Mouse (Mus musculus): ENCODE measurements around the gene B4galnt3. TPM values are rescaled to one million over a fixed set of nuclear protein-coding genes. Genes with fewer than 3 reads are reported as not detected.

B4galnt3 gene
- polyA plus RNA-seq, 1 experiment, result 15.8 TPM

DNA sequence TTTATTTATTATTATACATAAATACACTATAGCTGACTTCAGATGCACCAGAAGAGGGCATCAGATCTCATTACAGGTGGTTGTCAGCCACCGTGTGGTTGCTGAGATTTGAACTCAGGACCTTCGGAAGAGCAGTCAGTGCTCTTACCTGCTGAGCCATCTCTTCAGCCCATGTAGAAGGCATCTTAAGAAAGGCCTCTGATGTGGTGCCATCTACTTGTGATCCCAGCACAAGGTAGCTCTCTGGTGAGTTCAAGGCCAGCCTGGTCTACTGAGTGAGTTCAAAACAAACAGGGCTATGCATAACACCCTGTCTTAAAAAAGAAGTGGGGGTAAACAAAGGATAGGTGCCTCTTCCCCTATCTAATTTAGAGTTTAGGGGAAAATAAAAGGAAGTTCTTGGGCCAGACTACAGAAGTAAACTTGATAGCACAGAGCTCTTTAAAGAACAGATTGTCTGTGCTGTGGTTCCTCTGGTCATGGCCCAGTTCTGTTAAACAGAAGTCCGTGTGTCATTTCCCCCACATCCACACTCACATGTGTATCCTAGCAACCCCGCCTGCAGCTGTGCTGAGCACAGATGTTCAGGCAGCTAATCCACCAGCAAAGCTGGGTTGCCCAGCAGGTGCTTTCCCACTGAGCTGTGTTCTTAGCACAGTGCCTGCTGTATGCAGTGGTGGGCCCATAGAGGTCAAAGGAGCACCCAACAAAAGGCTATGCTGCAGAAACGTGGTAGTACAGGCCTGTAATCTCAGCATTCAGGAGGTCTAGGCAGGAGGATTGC is 139.6 kb downstream of the B4galnt3 start:
- Histone ChIP-seq H3K4me3 (ENCODE audit: low read depth, low read length) (no peak overlapping the region), H3K27ac (ENCODE audit: insufficient read depth, low read depth, low read length) (0 out of 2 replicates have a peak overlapping the region, but pooled peaks have one; percentile 23), H3K36me3 (ENCODE audit: control insufficient read depth, insufficient read depth, low read length) (no peaks in the 10 kb centered on the region), H3K4me1 (ENCODE audit: control insufficient read depth, insufficient read depth, insufficient read length, low read length) (peaks cover 6% of the 10 kb centered on the region), H3K27me3 (ENCODE audit: control insufficient read depth, insufficient read depth, low read length) (no peaks in the 10 kb centered on the region)
- WGBS, result 58% methylated on average over 5 of the region's 5 CpGs
- TF ChIP-seq POLR2A (IDR thresholded peaks at IDR 0.05; ENCODE audit: low read depth, low read length) (no peak), CTCF (IDR thresholded peaks at IDR 0.05; ENCODE audit: extremely low read depth, insufficient read length, insufficient replicate concordance, low read depth, low read length) (no peak)

Other genes with a start within 250 kb of the B4galnt3 start
- not detected in 2 replicates for gene Ninj2, start 201.2 kb downstream of the B4galnt3 start, polyA plus RNA-seq (2012; rRNA removed)
- 0.29 TPM in 1 of 2 replicates, not detected in the other for gene D330020A13Rik, start 195 bp downstream of the B4galnt3 start, polyA plus RNA-seq (2012; rRNA removed)
- 0.48 and 1.1 TPM in 2 replicates for gene Kdm5a, start 69.6 kb upstream of the B4galnt3 start, polyA plus RNA-seq (2012; rRNA removed)
- gene Ccdc77, start 69.8 kb upstream of the B4galnt3 start, polyA plus RNA-seq (2012; rRNA removed), result 0.48 and 0.58 TPM in 2 replicates
- gene Il17ra, start 168.7 kb upstream of the B4galnt3 start, polyA plus RNA-seq (2012; rRNA removed), result 8.4 and 18.7 TPM in 2 replicates
- 0.04 TPM in 1 of 2 replicates, not detected in the other for gene Tmem121b, start 199.2 kb upstream of the B4galnt3 start, polyA plus RNA-seq (2012; rRNA removed)
- 6.2 and 9.9 TPM in 2 replicates for gene Hdhd5, start 236.8 kb upstream of the B4galnt3 start, polyA plus RNA-seq (2012; rRNA removed)

All from small intestine, adult 2 months (tissue).